Mouse (Mus musculus) liver, adult 2 months (tissue): Measurements from ENCODE around the gene Shoc2. TPM values are rescaled to one million over a fixed set of nuclear protein-coding genes. Genes with fewer than 3 reads are reported as not detected.
A peak's percentile ranks its signal among the peaks of the same experiment; 100 is the strongest.
"Not testable (repeated sequence)": the region's sequence is repeated elsewhere in the genome, so short reads cannot be mapped to it uniquely, and the experiment has no call there.

Source experiments
- DNase-seq: peaks from one replicate; pipeline ENCODE4 v3.0.0-alpha.2; 2011; ENCODE audit warnings: low read depth, low spot score; ENCODE audit errors: extremely low read depth
- H3K27ac ChIP-seq: fragments of 200-500 bp; replicated peaks from 2 replicates; pipeline ENCODE4 v1.5.1; 2012; ENCODE audit warnings: low read depth, mild to moderate bottlenecking, control low read depth, inconsistent platforms, low read length; ENCODE audit not compliant: insufficient read depth
- H3K27me3 ChIP-seq: fragments of 200-500 bp; 2 replicates; pipeline ENCODE4 v1.6.1; 2012; ENCODE audit warnings: mild to moderate bottlenecking, moderate library complexity, low read length, inconsistent platforms; ENCODE audit not compliant: control insufficient read depth, insufficient read depth
- H3K36me3 ChIP-seq: fragments of 200-500 bp; 2 replicates; pipeline ENCODE4 v1.6.1; 2012; ENCODE audit warnings: low read length, inconsistent platforms; ENCODE audit not compliant: control insufficient read depth, insufficient read depth
- H3K4me1 ChIP-seq: fragments of 200-500 bp; 2 replicates; pipeline ENCODE4 v1.6.1; 2011; ENCODE audit warnings: low read length; ENCODE audit not compliant: control insufficient read depth, insufficient read depth
- H3K4me3 ChIP-seq: fragments of 200-500 bp; 2 replicates; pipeline ENCODE4 v1.5.1; 2011; ENCODE audit warnings: low read depth, mild to moderate bottlenecking, control low read depth, low read length, moderate library complexity; ENCODE audit not compliant: insufficient read depth
- H3K79me2 ChIP-seq: fragments of 200-500 bp; 2 replicates; pipeline ENCODE4 v1.6.1; 2012; ENCODE audit warnings: inconsistent platforms, mild to moderate bottlenecking, low read length, moderate library complexity; ENCODE audit not compliant: control insufficient read depth, insufficient read depth
- H3K9ac ChIP-seq: fragments of 200-500 bp; 2 replicates; pipeline ENCODE4 v1.6.1; 2012; ENCODE audit warnings: low read depth, mild to moderate bottlenecking, control low read depth, inconsistent platforms, low read length
- CTCF ChIP-seq: fragments of 200-500 bp; IDR thresholded peaks from 2 replicates; pipeline ENCODE4 v1.5.1; 2011; ENCODE audit warnings: low read depth, low read length, control low read depth
- POLR2A ChIP-seq: fragments of 200-500 bp; IDR thresholded peaks from 2 replicates; pipeline ENCODE4 v1.6.1; 2011; ENCODE audit warnings: low read length, control low read depth; ENCODE audit not compliant: insufficient read depth; ENCODE audit errors: extremely low read depth
- WGBS: fragments of 180-500 bp; shearing (Covaris S2); methylation state at CpG from one replicate; pipeline ENCODE4 v1.1.7; 2018; 5-methylcytosine and 5-hydroxymethylcytosine counted together
- polyA plus RNA-seq: library from polyadenylated mRNA; depleted of rRNA; stranded (reverse); fragments of >200 nt; gene quantifications from 2 replicates; pipeline ENCODE4 v1.2.3, GENCODE M21; 2012
- total RNA-seq: library from RNA; depleted of rRNA; stranded (reverse); fragments of >200 nt; gene quantifications from 2 replicates; pipeline ENCODE4 v1.2.3, GENCODE M21; 2014

Gene Shoc2
- total and polyA plus RNA-seq, 2 experiments, result 9.7 to 21.8 TPM

- H3K9ac ChIP-seq, result peak overlapping the region; percentile 21; the same call in 1 of the 2 replicates
- peak; percentile 42 for DNase-seq
- H3K4me1 ChIP-seq, result peaks cover 17% of the 10 kb centered on the region
- peaks cover 22% of the 10 kb centered on the region for H3K79me2 ChIP-seq
- H3K27ac ChIP-seq, result no peak overlapping the region
- H3K27me3 ChIP-seq, result no peaks in the 10 kb centered on the region
- no peak for TF ChIP-seq CTCF
- TF ChIP-seq POLR2A, result no peak
- 0 out of 2 replicates have a peak overlapping the region, but pooled peaks have one; percentile 6 for H3K4me3 ChIP-seq
- H3K36me3 ChIP-seq, result peaks cover 13% of the 10 kb centered on the region
- 34% methylated on average over 6 of the region's 6 CpGs for WGBS
Measured at GRCm38 (mm10) chr19:53906033-53906702, 37.9 kb upstream of the Shoc2 start.

DNA sequence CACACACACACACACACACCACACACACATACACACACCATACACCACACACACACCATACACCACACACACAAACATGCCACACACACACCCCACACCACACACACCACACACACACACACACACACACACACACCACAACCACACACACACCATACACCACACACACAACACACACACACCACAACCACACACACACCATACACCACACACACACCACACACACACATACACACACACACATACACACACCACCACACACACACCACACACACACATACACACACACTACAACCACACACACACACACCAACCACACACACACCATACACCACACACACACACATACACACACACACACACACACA lies 37.4 kb upstream of the Shoc2 start:
- peaks cover 16% of the 10 kb centered on the region for H3K36me3 ChIP-seq
- H3K4me1 ChIP-seq, result peaks cover 17% of the 10 kb centered on the region
- H3K27ac ChIP-seq, H3K4me3 ChIP-seq, DNase-seq, H3K27me3 ChIP-seq, H3K9ac ChIP-seq: not testable (repeated sequence)
- H3K79me2 ChIP-seq, result peaks cover 22% of the 10 kb centered on the region

DNA sequence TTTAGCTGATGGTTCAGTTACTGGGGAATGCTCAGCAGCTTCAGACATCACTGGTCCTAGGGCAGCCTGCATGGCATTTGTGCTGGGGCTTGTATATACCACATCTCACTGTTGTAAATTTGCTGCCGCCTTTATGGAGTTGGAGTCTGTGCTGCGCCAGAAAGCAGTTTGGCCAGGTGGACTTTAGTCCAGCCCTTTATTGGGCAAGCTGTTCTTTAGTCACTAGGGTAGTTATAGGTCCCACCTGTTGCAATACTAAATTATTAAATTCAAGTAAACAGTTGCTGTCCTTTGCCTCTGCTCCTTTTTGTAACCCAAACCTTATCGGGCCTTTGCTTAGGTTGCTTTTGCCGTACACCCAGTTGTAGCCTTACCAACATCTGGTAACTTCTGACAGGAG lies 29.2 kb upstream of the Shoc2 start:
- Histone ChIP-seq H3K9ac (peak overlapping the region; percentile 71), H3K4me1 (peaks cover 20% of the 10 kb centered on the region), H3K79me2 (peaks cover 10% of the 10 kb centered on the region; the same call in 1 of the 2 replicates), H3K27me3 (no peaks in the 10 kb centered on the region), H3K27ac (peak overlapping the region; percentile 85), H3K4me3 (no peak overlapping the region), H3K36me3 (peaks cover 55% of the 10 kb centered on the region)
- DNase-seq, result peak; percentile 96
- 31% methylated on average over 4 of the region's 4 CpGs for WGBS
- TF ChIP-seq CTCF (no peak), POLR2A (no peak)

DNA sequence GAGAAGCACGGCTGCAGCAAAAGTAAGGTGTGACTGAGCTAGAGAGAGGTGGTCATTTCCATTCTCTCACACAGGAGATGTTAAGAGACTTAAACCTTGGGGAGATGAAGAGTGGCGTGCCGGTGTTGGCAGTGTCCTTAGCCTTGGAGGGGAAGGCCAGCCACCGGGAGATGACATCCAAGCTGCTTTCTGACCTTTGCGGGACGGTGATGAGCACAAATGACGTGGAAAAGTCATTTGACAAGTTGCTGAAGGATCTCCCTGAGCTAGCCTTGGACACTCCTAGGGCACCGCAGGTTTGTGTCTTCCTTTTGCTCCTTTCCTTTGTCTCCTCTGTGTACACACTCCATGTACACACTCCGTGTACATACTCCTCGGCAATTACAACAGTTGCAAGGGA lies 24.6 kb upstream of the Shoc2 start:
- Histone ChIP-seq H3K36me3 (peaks cover 58% of the 10 kb centered on the region), H3K79me2 (peaks cover 10% of the 10 kb centered on the region; the same call in 1 of the 2 replicates), H3K4me1 (peaks cover 11% of the 10 kb centered on the region), H3K4me3 (no peak overlapping the region), H3K27me3 (no peaks in the 10 kb centered on the region), H3K27ac (no peak overlapping the region), H3K9ac (no peak overlapping the region)
- no peak for DNase-seq
- WGBS, result 88% methylated on average over 10 of the region's 10 CpGs
- no peak for TF ChIP-seq POLR2A
- TF ChIP-seq CTCF, result no peak

- not testable (repeated sequence) for H3K79me2 ChIP-seq, H3K4me1 ChIP-seq, DNase-seq, H3K4me3 ChIP-seq, H3K27ac ChIP-seq, H3K9ac ChIP-seq, H3K27me3 ChIP-seq
- peaks cover 59% of the 10 kb centered on the region for H3K36me3 ChIP-seq
- 97% methylated on average over 3 of the region's 3 CpGs for WGBS
Measured at GRCm38 (mm10) chr19:53921996-53922395, 22.1 kb upstream of the Shoc2 start.

DNA sequence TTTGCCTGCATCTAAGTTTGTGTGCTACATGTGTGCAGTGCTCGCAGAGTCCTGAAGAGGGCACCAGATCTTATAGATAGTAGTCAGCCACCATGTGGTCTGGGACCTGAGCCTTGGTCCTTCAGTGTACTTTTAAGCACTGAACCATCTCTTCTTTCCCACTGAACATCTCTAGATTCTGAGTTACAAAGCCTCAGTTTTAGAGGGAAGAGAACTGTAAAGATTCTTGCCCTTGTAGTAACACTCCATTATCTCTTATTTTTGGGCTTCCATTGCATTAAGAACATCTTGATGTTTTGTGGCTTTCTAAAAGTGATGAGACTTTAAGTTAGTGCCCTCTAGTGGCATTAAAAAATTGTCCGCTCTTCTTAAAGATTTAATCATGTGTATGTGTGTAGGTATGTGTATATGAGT lies 18.8 kb upstream of the Shoc2 start:
- H3K4me3 ChIP-seq, result no peak overlapping the region
- H3K27ac ChIP-seq, result no peak overlapping the region
- TF ChIP-seq CTCF, result peak; percentile 43
- TF ChIP-seq POLR2A, result no peak
- H3K9ac ChIP-seq, result no peak overlapping the region
- no peaks in the 10 kb centered on the region for H3K27me3 ChIP-seq
- H3K79me2 ChIP-seq, result no peaks in the 10 kb centered on the region
- no peaks in the 10 kb centered on the region for H3K4me1 ChIP-seq
- 97% methylated on average over 2 of the region's 2 CpGs for WGBS
- H3K36me3 ChIP-seq, result peaks cover 55% of the 10 kb centered on the region
- peak; percentile 51 for DNase-seq
